Mouse (Mus musculus) thymus, postnatal 0 days (tissue): Measurements from ENCODE around the gene Tfrc. TPM values are rescaled to one million over a fixed set of nuclear protein-coding genes. Genes with fewer than 3 reads are reported as not detected.

Experiments used
- polyA plus RNA-seq: library from polyadenylated mRNA; unstranded; fragments of >200 nt; fragmentation: Nextera tagmentation; extraction: Ambion mirVana; gene quantifications from 2 replicates; pipeline ENCODE4 v1.2.1, GENCODE M21; 2015

The Tfrc gene
- polyA plus RNA-seq, 1 experiment from 2014 or later, result 43.4 TPM

Other genes with a start within 250 kb of the Tfrc start
- not detected in 2 replicates for gene Tm4sf19, start 208.4 kb upstream of the Tfrc start, polyA plus RNA-seq
- 14.1 and 15.5 TPM in 2 replicates for gene Tctex1d2, start 189.2 kb upstream of the Tfrc start, polyA plus RNA-seq
- gene Pcyt1a, start 178.0 kb upstream of the Tfrc start, polyA plus RNA-seq, result 14.8 and 15.8 TPM in 2 replicates
- gene Slc51a, start 121.0 kb upstream of the Tfrc start, polyA plus RNA-seq, result 0.90 and 0.91 TPM in 2 replicates
- not detected in 2 replicates for gene Zdhhc19, start 112.7 kb upstream of the Tfrc start, polyA plus RNA-seq
- gene Tnk2, start 35.0 kb downstream of the Tfrc start, polyA plus RNA-seq, result 20.1 and 23.5 TPM in 2 replicates
- gene Muc4, start 127.0 kb downstream of the Tfrc start, polyA plus RNA-seq, result 0.24 and 0.56 TPM in 2 replicates
- gene Muc20, start 188.5 kb downstream of the Tfrc start, polyA plus RNA-seq, result 0.10 and 0.13 TPM in 2 replicates
- gene Smbd1, start 201.6 kb downstream of the Tfrc start, polyA plus RNA-seq, result 0.29 TPM in 1 of 2 replicates, not detected in the other